Mouse (Mus musculus) CH12.LX (cell line): ENCODE measurements at regions not wholly inside any gene's neighbourhood (a gene's known extent, or its start where the extent isn't known, plus 50 kb on each side); places are given as distances from the start of the nearest gene placed in this dataset.

Source experiments
- DNase-seq: peaks from one replicate; pipeline ENCODE4 v3.0.0-alpha.2; 2013; ENCODE audit errors: extremely low read depth
- H3K27ac ChIP-seq: 2 replicates; pipeline ENCODE4 v1.5.1; 2012; ENCODE audit warnings: low read depth, mild to moderate bottlenecking, control low read depth, moderate library complexity; ENCODE audit not compliant: insufficient read depth
- H3K27me3 ChIP-seq: replicated peaks from 2 replicates; pipeline ENCODE3; 2012; ENCODE audit warnings: inconsistent platforms
- H3K36me3 ChIP-seq, 2 experiments: replicated peaks in 1 of 2; 2 replicates each; pipeline versions ENCODE3 to v1.6.1; 2012; ENCODE audit warnings: inconsistent platforms in 1 of 2, low read length in 1 of 2, mild to moderate bottlenecking in 1 of 2, mixed read lengths in 1 of 2, moderate library complexity in 1 of 2; ENCODE audit not compliant: control insufficient read depth in 1 of 2, insufficient read depth in 1 of 2
- H3K4me1 ChIP-seq, 2 experiments: 2 replicates each; pipeline ENCODE4 v1.6.1; 2012; ENCODE audit warnings: inconsistent platforms in 1 of 2, moderate library complexity in 1 of 2; ENCODE audit not compliant: insufficient read depth in 2 of 2, control insufficient read depth in 1 of 2
- H3K4me2 ChIP-seq: 2 replicates; pipeline ENCODE4 v1.6.1; 2012; ENCODE audit warnings: low read depth, mild to moderate bottlenecking, control low read depth; ENCODE audit not compliant: poor library complexity, insufficient read depth, severe bottlenecking
- H3K4me3 ChIP-seq, 3 experiments: fragments of 150-350 bp in 1 of 3; sonication (generic) in 1 of 3; replicated peaks in 1 of 3; 2 replicates each; pipeline versions ENCODE3 to v1.5.1; 2011 to 2012; ENCODE audit warnings: low read depth in 2 of 3, low read length in 2 of 3, mild to moderate bottlenecking in 2 of 3, moderate library complexity in 2 of 3, control low read depth in 1 of 3, improper control_type of control experiment in 1 of 3, inconsistent platforms in 1 of 3, mixed read lengths in 1 of 3; ENCODE audit not compliant: poor library complexity in 1 of 3
- H3K79me2 ChIP-seq: replicated peaks from 2 replicates; pipeline ENCODE4 v1.6.1; 2012; ENCODE audit warnings: mild to moderate bottlenecking, moderate library complexity; ENCODE audit not compliant: control insufficient read depth, poor library complexity, insufficient read depth, severe bottlenecking; ENCODE audit errors: extremely low read depth
- H3K9ac ChIP-seq: 2 replicates; pipeline ENCODE4 v1.6.1; 2012; ENCODE audit warnings: low read depth, mild to moderate bottlenecking, control low read depth, moderate library complexity; ENCODE audit not compliant: insufficient read depth
- H3K9me3 ChIP-seq: replicated peaks from 2 replicates; pipeline ENCODE3; 2012; ENCODE audit warnings: low read length, inconsistent platforms, mixed read lengths
- CHD1 ChIP-seq: IDR thresholded peaks from 2 replicates; pipeline ENCODE4 v1.6.1; 2012; ENCODE audit warnings: low read depth, low read length, improper control_type of control experiment, inconsistent platforms
- CHD2 ChIP-seq: IDR thresholded peaks from 2 replicates; pipeline ENCODE4 v1.6.1; 2011; ENCODE audit warnings: low read length, improper control_type of control experiment
- CTCF ChIP-seq, 2 experiments: IDR thresholded peaks in 1 of 2; conservative IDR thresholded peaks in 1 of 2; 2 replicates each; pipeline ENCODE4 v1.5.1; 2011 to 2012; ENCODE audit warnings: low read depth in 2 of 2, low read length in 2 of 2, improper control_type of control experiment in 1 of 2, inconsistent platforms in 1 of 2, mild to moderate bottlenecking in 1 of 2, moderate library complexity in 1 of 2
- E2F4 ChIP-seq: IDR thresholded peaks from 2 replicates; pipeline ENCODE4 v1.6.1; 2011; ENCODE audit warnings: low read depth, low read length, improper control_type of control experiment; ENCODE audit not compliant: insufficient replicate concordance
- EP300 ChIP-seq: IDR thresholded peaks from 2 replicates; pipeline ENCODE4 v1.6.1; 2011; ENCODE audit warnings: low read length, improper control_type of control experiment
- HCFC1 ChIP-seq: IDR thresholded peaks from 2 replicates; pipeline ENCODE4 v1.6.1; 2012; ENCODE audit warnings: low read depth, mild to moderate bottlenecking, inconsistent platforms, low read length, improper control_type of control experiment
- IRF4 ChIP-seq: IDR thresholded peaks from 2 replicates; pipeline ENCODE4 v1.6.1; 2014; ENCODE audit warnings: low read depth, mild to moderate bottlenecking, inconsistent platforms, low read length, improper control_type of control experiment
- JUND ChIP-seq: conservative IDR thresholded peaks from 2 replicates; pipeline ENCODE4 v1.6.1; 2011; ENCODE audit warnings: low read depth, low read length, improper control_type of control experiment
- MAFK ChIP-seq: IDR thresholded peaks from 2 replicates; pipeline ENCODE4 v1.6.1; 2011; ENCODE audit warnings: low read length, improper control_type of control experiment; ENCODE audit not compliant: insufficient replicate concordance
- MXI1 ChIP-seq: IDR thresholded peaks from 2 replicates; pipeline ENCODE4 v1.6.1; 2011; ENCODE audit warnings: mild to moderate bottlenecking, low read depth, low read length, improper control_type of control experiment
- MYC ChIP-seq: IDR thresholded peaks from 2 replicates; pipeline ENCODE4 v1.6.1; 2011; ENCODE audit warnings: low read depth, mild to moderate bottlenecking, improper control_type of control experiment, low read length
- POLR2A ChIP-seq: IDR thresholded peaks from 2 replicates; pipeline ENCODE4 v1.6.1; 2011; ENCODE audit warnings: low read depth, mild to moderate bottlenecking, improper control_type of control experiment, low read length
- POLR2AphosphoS2 ChIP-seq: IDR thresholded peaks from 2 replicates; pipeline ENCODE4 v1.6.1; 2011; ENCODE audit warnings: low read depth, low read length, improper control_type of control experiment
- RCOR1 ChIP-seq: conservative IDR thresholded peaks from 2 replicates; pipeline ENCODE4 v1.6.1; 2012; ENCODE audit warnings: low read depth, mild to moderate bottlenecking, inconsistent platforms, low read length, improper control_type of control experiment
- SIN3A ChIP-seq: IDR thresholded peaks from 2 replicates; pipeline ENCODE4 v1.6.1; 2012; ENCODE audit warnings: low read length, improper control_type of control experiment, inconsistent platforms
- TCF12 ChIP-seq: IDR thresholded peaks from 2 replicates; pipeline ENCODE4 v1.6.1; 2014; ENCODE audit warnings: low read depth, mild to moderate bottlenecking, inconsistent platforms, low read length, improper control_type of control experiment
- USF2 ChIP-seq: conservative IDR thresholded peaks from 2 replicates; pipeline ENCODE4 v1.6.1; 2011; ENCODE audit warnings: low read depth, low read length, improper control_type of control experiment
- ZKSCAN1 ChIP-seq: IDR thresholded peaks from 2 replicates; pipeline ENCODE4 v1.6.1; 2012; ENCODE audit warnings: low read depth, inconsistent platforms, low read length, improper control_type of control experiment, borderline replicate concordance
- ZMIZ1 ChIP-seq: IDR thresholded peaks from 2 replicates; pipeline ENCODE4 v1.6.1; 2012; ENCODE audit warnings: low read depth, mild to moderate bottlenecking, inconsistent platforms, low read length, improper control_type of control experiment
- ZNF384 ChIP-seq: IDR thresholded peaks from 2 replicates; pipeline ENCODE4 v1.6.1; 2012; ENCODE audit warnings: low read depth, low read length, improper control_type of control experiment, inconsistent platforms
- dilution Hi-C: fragments of 300-500 bp; cut with MboI; formaldehyde crosslinking; loops from 2 replicates; pipeline ENCODE4 v1.14.3; 2020; ENCODE audit warnings: low sequenced_read_pairs; ENCODE audit not compliant: extremely low pct_unique_long_range_greater_than_20kb, extremely low pct_ligation_motif_present
- in situ Hi-C: fragments of 300-500 bp; cut with MboI; formaldehyde crosslinking; loops from 3 replicates; pipeline ENCODE4 v1.14.3; 2019; ENCODE audit warnings: low sequenced_read_pairs, low pct_ligation_motif_present, low pct_unique_long_range_greater_than_20kb, mixed read lengths

DNA sequence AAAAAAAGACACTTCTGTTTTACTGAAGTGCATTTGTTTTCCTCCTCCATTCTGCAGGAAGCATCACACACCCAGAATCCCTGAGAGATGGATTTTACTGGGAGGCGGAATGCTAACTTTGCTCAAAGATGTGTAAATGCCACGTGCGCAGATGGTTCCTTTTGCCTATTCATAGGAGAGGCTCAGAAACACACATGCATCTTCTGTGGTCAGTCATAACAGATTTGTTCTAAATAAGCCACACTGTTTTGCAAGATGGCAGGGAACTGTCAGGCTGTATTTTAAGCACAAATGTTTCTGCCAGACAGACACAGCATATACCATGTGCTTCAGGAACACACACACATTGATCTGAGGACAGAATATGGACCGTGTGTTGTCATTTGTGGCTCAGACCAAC is 327.8 kb downstream of the Gpd2 start:
- H3K9me3 ChIP-seq, result peaks cover 3% of the 10 kb centered on the region
- no peak overlapping the region for H3K27ac ChIP-seq
- no peaks in the 10 kb centered on the region for H3K79me2 ChIP-seq
- no peaks in the 10 kb centered on the region for H3K27me3 ChIP-seq
- H3K4me1 ChIP-seq, result no peaks in the 10 kb centered on the region
- dilution Hi-C loops, result no loop called here
- no peak for DNase-seq
- H3K4me2 ChIP-seq, result no peak overlapping the region
- H3K9ac ChIP-seq, result no peak overlapping the region
- in situ Hi-C loops, result no loop called here
- TF ChIP-seq IRF4 (no peak), SIN3A (no peak), POLR2A (no peak), JUND (no peak), MXI1 (no peak), CHD2 (no peak), ZKSCAN1 (no peak), ZMIZ1 (no peak), HCFC1 (no peak)
- no peaks in the 10 kb centered on the region for H3K36me3 ChIP-seq
- no peak overlapping the region for H3K4me3 ChIP-seq

DNA sequence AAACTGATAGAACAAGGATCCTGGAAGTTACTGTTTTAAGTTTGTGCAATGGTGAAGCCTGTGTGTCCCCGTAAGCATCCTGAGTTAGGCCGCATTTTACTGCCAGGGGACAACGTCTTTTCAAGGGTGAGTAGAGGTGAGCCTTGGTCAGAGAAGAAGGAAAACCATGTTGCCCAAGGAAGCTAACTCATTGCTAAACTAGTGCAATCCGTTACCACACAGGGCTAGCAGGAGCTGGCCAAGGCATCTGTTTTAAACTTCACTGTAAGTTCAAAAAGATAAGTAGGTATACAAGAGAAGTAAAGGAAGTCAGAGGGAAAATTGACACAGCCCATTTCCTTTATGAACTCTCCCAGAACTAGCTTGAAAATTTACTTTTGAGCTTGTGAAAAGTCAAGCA is 328.7 kb downstream of the Gpd2 start:
- TF ChIP-seq MAFK (no peak), ZKSCAN1 (no peak), EP300 (no peak), E2F4 (no peak), CTCF (conservative IDR thresholded peaks at IDR 0.05 in 1 of 2, IDR thresholded peaks at IDR 0.05 in 1 of 2; ENCODE audit: low read depth in 2 of 2, low read length in 2 of 2) (no peak), POLR2AphosphoS2 (no peak), CHD1 (no peak), POLR2A (no peak), RCOR1 (no peak), MYC (no peak), TCF12 (no peak), ZNF384 (no peak), USF2 (no peak)
- Histone ChIP-seq H3K9ac (no peak overlapping the region), H3K4me1 (no peaks in the 10 kb centered on the region), H3K36me3 (no peaks in the 10 kb centered on the region), H3K27me3 (no peaks in the 10 kb centered on the region), H3K79me2 (no peaks in the 10 kb centered on the region), H3K9me3 (peaks cover 3% of the 10 kb centered on the region), H3K27ac (no peak overlapping the region), H3K4me3 (no peak overlapping the region), H3K4me2 (no peak overlapping the region)
- dilution Hi-C loops (no loop called here), in situ Hi-C loops (no loop called here)
- DNase-seq, result no peak
